Mouse (Mus musculus) frontal cortex, postnatal 10 days (tissue): ENCODE results near the gene Dapk3.
"Not testable (repeated sequence)": the region's sequence is repeated elsewhere in the genome, so short reads cannot be mapped to it uniquely, and the experiment has no call there.

Experiments used
- DNase-seq, 2 experiments: peaks; one replicate each; pipeline ENCODE4 v3.0.0; 2022; ENCODE audit warnings: low spot score in 2 of 2, mixed read lengths in 1 of 2

Gene Dapk3

GRCm38 (mm10) chr10:81145778-81146177 is 37.0 kb upstream of the Dapk3 start:
- no peak for DNase-seq

- no peak for DNase-seq
Measured at GRCm38 (mm10) chr10:81146296-81146695, 36.5 kb upstream of the Dapk3 start.

- no peak for DNase-seq
Measured at GRCm38 (mm10) chr10:81151261-81151660, 31.5 kb upstream of the Dapk3 start.

GRCm38 (mm10) chr10:81152609-81153008 is 30.2 kb upstream of the Dapk3 start:
- DNase-seq, result no peak

- no peak for DNase-seq
Measured at GRCm38 (mm10) chr10:81154313-81154712, 28.5 kb upstream of the Dapk3 start.

GRCm38 (mm10) chr10:81154736-81155135 is 28.1 kb upstream of the Dapk3 start:
- no peak for DNase-seq

- no peak for DNase-seq
Measured at GRCm38 (mm10) chr10:81161602-81162317, 21.0 kb upstream of the Dapk3 start.

GRCm38 (mm10) chr10:81162318-81162652 is 20.5 kb upstream of the Dapk3 start:
- no peak for DNase-seq

GRCm38 (mm10) chr10:81165118-81165517 is 17.7 kb upstream of the Dapk3 start:
- no peak for DNase-seq

- DNase-seq, result peak; percentile 100
Measured at GRCm38 (mm10) chr10:81167200-81168086, 15.4 kb upstream of the Dapk3 start, which contains the start of gene Pias4. TSS of gene Pias4 (minus strand) at chr10:81167923.

- DNase-seq, result no peak
Measured at GRCm38 (mm10) chr10:81168087-81168431, 14.7 kb upstream of the Dapk3 start.

- DNase-seq, result peak; percentile 72 to 76
Measured at GRCm38 (mm10) chr10:81168521-81169244, 14.1 kb upstream of the Dapk3 start.

- DNase-seq, result not testable (repeated sequence)
Measured at GRCm38 (mm10) chr10:81169411-81169900, 13.3 kb upstream of the Dapk3 start.

- peak in 1 of 2 experiments; percentile 81 for DNase-seq
Measured at GRCm38 (mm10) chr10:81173132-81173531, 9.7 kb upstream of the Dapk3 start.

- DNase-seq, result peak; percentile 76 to 86
Measured at GRCm38 (mm10) chr10:81174617-81175344, 8.0 kb upstream of the Dapk3 start.

GRCm38 (mm10) chr10:81175345-81175701 is 7.5 kb upstream of the Dapk3 start:
- DNase-seq, result not testable (repeated sequence)

- no peak for DNase-seq
Measured at GRCm38 (mm10) chr10:81175936-81176465, 6.8 kb upstream of the Dapk3 start.

GRCm38 (mm10) chr10:81176466-81177271 is 6.1 kb upstream of the Dapk3 start, which contains the start of gene Eef2:
TSS of gene Eef2 (plus strand) at chr10:81176631.
- peak; percentile 97 to 99 for DNase-seq

GRCm38 (mm10) chr10:81177491-81177925 is 5.3 kb upstream of the Dapk3 start:
- DNase-seq, result peak in 1 of 2 experiments; percentile 62
